Mouse (Mus musculus) hindbrain, embryonic 16.5 days (tissue): Measurements from ENCODE around the gene Cr2. TPM values are rescaled to one million over a fixed set of nuclear protein-coding genes. Genes with fewer than 3 reads are reported as not detected.

Experiments
- polyA plus RNA-seq: library from polyadenylated mRNA; unstranded; fragments of >200 nt; fragmentation: Nextera tagmentation; extraction: Ambion mirVana; gene quantifications from 2 replicates; pipeline ENCODE4 v1.2.1, GENCODE M21; 2015

Cr2 gene
- polyA plus RNA-seq, 1 experiment from 2014 or later, result 0.74 TPM

Other genes starting within 250 kb of the Cr2 start
- 29.8 and 36.5 TPM in 2 replicates for gene Cd34, start 237.9 kb downstream of the Cr2 start, polyA plus RNA-seq
- gene Cd46, start 84.5 kb downstream of the Cr2 start, polyA plus RNA-seq, result 1.1 and 1.2 TPM in 2 replicates
- gene Cr1l, start 45.1 kb downstream of the Cr2 start, polyA plus RNA-seq, result 39.3 and 42.5 TPM in 2 replicates